Mouse (Mus musculus) G1E (cell line): Measurements from ENCODE around the gene H2afz.

Source experiments
- CTCF ChIP-seq: IDR thresholded peaks from 2 replicates; pipeline ENCODE4 v1.5.1; 2012; ENCODE audit warnings: low read depth, low read length, inconsistent platforms, mixed read lengths
- POLR2AphosphoS5 ChIP-seq: IDR thresholded peaks from 2 replicates; pipeline ENCODE4 v1.6.1; 2012; ENCODE audit warnings: low read depth, low read length, inconsistent platforms; ENCODE audit not compliant: insufficient replicate concordance

DNA sequence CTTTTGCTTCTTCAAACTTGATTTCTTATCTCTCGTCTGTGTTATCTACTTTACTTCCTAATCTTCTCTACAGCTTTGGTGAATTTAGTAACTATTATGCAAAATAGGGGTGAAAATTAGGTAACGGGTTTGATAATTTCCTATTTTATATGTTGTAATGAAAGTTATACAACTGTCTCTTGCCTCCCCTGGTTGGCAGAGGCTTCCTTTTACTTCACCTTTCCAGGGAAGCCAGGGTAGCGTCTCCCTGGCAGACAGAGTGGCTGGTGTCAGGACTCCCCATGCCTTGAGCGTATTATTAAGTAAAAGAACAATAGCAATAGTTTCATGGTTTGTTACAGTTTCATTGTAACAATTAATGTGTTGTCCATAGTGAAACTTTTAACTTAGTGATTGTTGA lies 29.5 kb downstream of the H2afz start:
- TF ChIP-seq CTCF (no peak), POLR2AphosphoS5 (no peak)
